Mouse (Mus musculus) stomach, postnatal 0 days (tissue): ENCODE measurements around the gene Dscam.

ENCODE experiments used
- CTCF ChIP-seq: IDR thresholded peaks from 2 replicates; pipeline ENCODE4 v1.5.1; 2016; ENCODE audit warnings: antibody characterized with exemption, low read depth, mild to moderate bottlenecking, moderate library complexity
- EP300 ChIP-seq: optimal IDR thresholded peaks from 2 replicates; pipeline ENCODE3; 2016; ENCODE audit warnings: antibody characterized with exemption

- TF ChIP-seq CTCF (no peak), EP300 (no peak)
These were observed 948 bp upstream of the Dscam start for GRCm38 (mm10) chr16:97171500-97171899.
